Mouse (Mus musculus): ENCODE results near the gene Crb3.

GRCm38 (mm10) chr17:57029691-57030090 lies 29.2 kb upstream of the Crb3 start:
- no peak for TF ChIP-seq CTCF (IDR thresholded peaks at IDR 0.05; ENCODE audit: low read depth, low read length)
- TF ChIP-seq EP300 (IDR thresholded peaks at IDR 0.05; ENCODE audit: insufficient read depth, low read depth, low read length): no peak
- no peak for TF ChIP-seq POLR2A (IDR thresholded peaks at IDR 0.05; ENCODE audit: insufficient read depth, low read length)

All from ES-Bruce4 (cell line).